Mouse (Mus musculus) hindbrain, embryonic 11.5 days (tissue): Measurements from ENCODE around the gene Mob2. TPM values are rescaled to one million over a fixed set of nuclear protein-coding genes. Genes with fewer than 3 reads are reported as not detected.

Source experiments
- ATAC-seq: fragments of 200-750 bp; cut with Nextera tagmentation; 2 replicates; pipeline ENCODE4 v1.8.0; 2017; ENCODE audit warnings: mild to moderate bottlenecking, moderate TSS enrichment, moderate library complexity; ENCODE audit not compliant: low FRiP score
- DNase-seq: peaks from one replicate; pipeline ENCODE4 v3.0.0-alpha.2; 2015; ENCODE audit warnings: low spot score
- H3K27ac ChIP-seq: fragments of 300-500 bp; sonication (generic); 2 replicates; pipeline ENCODE4 v1.5.1; 2014; ENCODE audit warnings: mild to moderate bottlenecking, low read depth, low read length
- H3K27me3 ChIP-seq: fragments of 300-500 bp; sonication (generic); 2 replicates; pipeline ENCODE4 v1.6.1; 2014; ENCODE audit warnings: mild to moderate bottlenecking, low read length, moderate library complexity, mixed read lengths; ENCODE audit not compliant: control insufficient read depth, insufficient read depth
- H3K36me3 ChIP-seq: fragments of 300-500 bp; sonication (generic); 2 replicates; pipeline ENCODE4 v1.6.1; 2014; ENCODE audit warnings: mild to moderate bottlenecking, low read length, moderate library complexity, mixed read lengths; ENCODE audit not compliant: control insufficient read depth, insufficient read depth
- H3K4me1 ChIP-seq: fragments of 300-500 bp; sonication (generic); replicated peaks from 2 replicates; pipeline ENCODE4 v1.6.1; 2014; ENCODE audit warnings: low read length, mixed read lengths; ENCODE audit not compliant: control insufficient read depth, insufficient read depth
- H3K4me2 ChIP-seq: fragments of 300-500 bp; sonication (generic); replicated peaks from 2 replicates; pipeline ENCODE4 v1.6.1; 2014; ENCODE audit warnings: mild to moderate bottlenecking, low read depth, low read length
- H3K4me3 ChIP-seq: fragments of 300-500 bp; sonication (generic); 2 replicates; pipeline ENCODE4 v1.5.1; 2014; ENCODE audit warnings: low read depth, low read length
- H3K9ac ChIP-seq: fragments of 300-500 bp; sonication (generic); 2 replicates; pipeline ENCODE4 v1.6.1; 2014; ENCODE audit warnings: low read depth, low read length
- H3K9me3 ChIP-seq: fragments of 300-500 bp; sonication (generic); 2 replicates; pipeline ENCODE4 v1.6.1; 2016; ENCODE audit warnings: low read length; ENCODE audit not compliant: control insufficient read depth
- WGBS: fragments of 180-500 bp; shearing (Covaris S2); extraction: QIAGEN DNeasy Blood & Tissue Kit; methylation state at CpG from one replicate; pipeline ENCODE4 v1.1.7; 2014; 5-methylcytosine and 5-hydroxymethylcytosine counted together
- polyA plus RNA-seq: library from polyadenylated mRNA; unstranded; fragments of >200 nt; fragmentation: Nextera tagmentation; extraction: Ambion mirVana; gene quantifications from 2 replicates; pipeline ENCODE4 v1.2.1, GENCODE M21; 2014

Gene Mob2
- polyA plus RNA-seq, 1 experiment from 2014 or later: 53.3 TPM

GRCm38 (mm10) chr7:141979247-141979646 lies 81.6 kb downstream of the Mob2 start:
- Histone ChIP-seq H3K4me3 (no peak overlapping the region), H3K27me3 (no peaks in the 10 kb centered on the region), H3K4me2 (no peak overlapping the region), H3K4me1 (no peaks in the 10 kb centered on the region), H3K27ac (no peak overlapping the region), H3K9ac (no peak overlapping the region), H3K36me3 (no peaks in the 10 kb centered on the region), H3K9me3 (no peaks in the 10 kb centered on the region)
- ATAC-seq (no peak), DNase-seq (no peak)
- 96% methylated on average over 4 of the region's 4 CpGs for WGBS

DNA sequence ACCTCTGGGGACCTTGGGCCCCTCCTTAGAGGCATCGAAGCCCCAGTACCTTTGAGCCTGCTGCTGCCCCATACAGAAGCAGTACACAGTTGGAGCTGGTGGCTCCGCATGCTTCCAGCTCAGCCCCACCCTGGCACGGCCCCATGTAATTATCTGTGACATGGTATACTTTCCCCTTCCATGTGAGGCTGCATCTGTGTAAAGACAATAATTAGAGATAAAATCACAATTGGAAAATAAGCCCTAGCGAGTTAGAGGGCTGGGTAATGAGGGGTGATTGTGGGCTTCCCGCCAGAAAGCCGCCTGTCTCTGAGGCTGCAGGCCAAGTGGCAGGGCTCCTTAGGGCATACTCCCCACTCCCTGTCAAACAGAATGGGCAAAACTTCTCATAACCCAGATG lies 82.9 kb downstream of the Mob2 start:
- no peak overlapping the region for H3K4me3 ChIP-seq
- DNase-seq: no peak
- H3K4me1 ChIP-seq: no peaks in the 10 kb centered on the region
- 86% methylated on average over 6 of the region's 6 CpGs for WGBS
- no peaks in the 10 kb centered on the region for H3K9me3 ChIP-seq
- no peak for ATAC-seq
- no peaks in the 10 kb centered on the region for H3K27me3 ChIP-seq
- no peaks in the 10 kb centered on the region for H3K36me3 ChIP-seq
- H3K9ac ChIP-seq: no peak overlapping the region
- no peak overlapping the region for H3K27ac ChIP-seq
- no peak overlapping the region for H3K4me2 ChIP-seq

GRCm38 (mm10) chr7:141972831-141973619 lies 87.8 kb downstream of the Mob2 start:
- 40% methylated on average over 7 of the region's 7 CpGs for WGBS
- Histone ChIP-seq H3K9me3 (no peaks in the 10 kb centered on the region), H3K9ac (no peak overlapping the region), H3K4me3 (no peak overlapping the region), H3K27ac (no peak overlapping the region), H3K4me2 (no peak overlapping the region), H3K4me1 (peaks cover 8% of the 10 kb centered on the region), H3K36me3 (no peaks in the 10 kb centered on the region), H3K27me3 (no peaks in the 10 kb centered on the region)
- peak; percentile 37; the same call in 1 of the 2 replicates for ATAC-seq
- DNase-seq: peak; percentile 49

DNA sequence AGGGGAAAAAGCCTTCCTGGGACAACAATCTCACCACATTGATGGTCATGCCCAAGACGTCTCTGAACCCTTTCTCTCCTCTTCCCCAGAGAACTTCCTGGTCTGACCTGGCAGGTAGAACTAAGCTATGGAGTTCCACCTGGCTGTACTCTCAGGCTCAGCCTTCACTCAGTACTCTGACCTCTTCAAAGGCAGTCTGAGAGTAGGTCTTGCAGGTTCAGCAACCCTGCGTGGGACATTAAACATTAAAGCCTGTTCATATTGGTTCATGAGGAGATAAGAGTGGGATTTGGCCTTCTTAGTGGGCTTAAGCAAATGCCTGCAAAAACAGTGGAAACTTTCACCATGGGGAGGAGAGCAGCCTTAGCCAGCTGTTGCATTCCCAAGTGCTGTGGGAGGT lies 94.6 kb downstream of the Mob2 start:
- Histone ChIP-seq H3K27me3 (no peaks in the 10 kb centered on the region), H3K4me1 (peaks cover 24% of the 10 kb centered on the region)
- ATAC-seq: no peak

DNA sequence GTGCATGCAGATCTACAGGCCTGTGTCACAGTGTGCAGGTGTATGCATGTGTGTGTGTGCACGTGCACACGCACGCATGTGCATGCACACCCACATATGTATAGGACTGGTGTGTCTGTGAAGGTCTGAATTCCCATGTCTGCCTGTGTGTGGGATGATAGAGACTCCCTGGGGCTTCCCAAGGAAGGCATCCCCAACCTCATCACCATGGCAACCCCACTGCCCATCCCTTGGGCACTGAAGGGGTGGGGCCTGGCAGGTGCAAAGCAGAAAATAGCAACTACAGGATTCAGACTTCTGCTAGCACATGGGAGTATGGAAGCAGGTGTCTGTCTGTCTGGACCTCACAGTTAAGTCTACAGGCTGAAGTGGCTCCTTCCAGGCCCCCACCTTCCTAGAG lies 98.3 kb downstream of the Mob2 start:
- Histone ChIP-seq H3K27ac (no peak overlapping the region), H3K4me1 (peaks cover 20% of the 10 kb centered on the region), H3K4me2 (no peak overlapping the region), H3K9ac (no peak overlapping the region), H3K9me3 (no peaks in the 10 kb centered on the region), H3K27me3 (no peaks in the 10 kb centered on the region), H3K4me3 (no peak overlapping the region), H3K36me3 (no peaks in the 10 kb centered on the region)
- DNase-seq (no peak), ATAC-seq (0 out of 2 replicates have a peak, but pooled peaks have one; percentile 48)
- WGBS: 96% methylated on average over 3 of the region's 3 CpGs

More for the DNA sequence above, 94.6 kb downstream of the Mob2 start:
- no peaks in the 10 kb centered on the region for H3K9me3 ChIP-seq
- no peak overlapping the region for H3K4me2 ChIP-seq
- no peak overlapping the region for H3K9ac ChIP-seq
- no peak overlapping the region for H3K4me3 ChIP-seq
- no peaks in the 10 kb centered on the region for H3K36me3 ChIP-seq
- DNase-seq: no peak
- H3K27ac ChIP-seq: no peak overlapping the region
- 94% methylated on average over 2 of the region's 2 CpGs for WGBS

DNA sequence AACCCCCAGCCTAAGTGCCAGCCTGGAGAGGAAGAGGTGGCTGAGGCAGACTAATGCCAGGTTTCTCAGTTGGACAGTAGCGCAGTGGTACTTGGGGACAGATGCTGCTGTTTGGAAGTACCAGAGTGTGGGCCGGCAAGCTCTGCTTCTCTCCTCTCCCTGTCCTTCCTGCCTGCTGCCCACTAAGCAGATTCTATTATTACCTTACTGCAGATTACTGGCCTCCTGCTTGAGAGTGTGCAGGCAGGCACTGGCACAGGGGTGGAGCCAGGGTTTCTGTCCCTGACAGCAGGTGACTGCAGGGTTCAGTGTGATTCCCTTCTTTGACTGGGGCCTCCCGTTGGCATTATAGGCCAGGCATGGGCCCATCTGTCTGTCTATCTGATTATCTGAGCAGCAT lies 99.4 kb downstream of the Mob2 start:
- H3K4me1 ChIP-seq: peaks cover 20% of the 10 kb centered on the region
- H3K4me3 ChIP-seq: no peak overlapping the region
- no peaks in the 10 kb centered on the region for H3K9me3 ChIP-seq
- no peak overlapping the region for H3K27ac ChIP-seq
- H3K9ac ChIP-seq: no peak overlapping the region
- H3K27me3 ChIP-seq: no peaks in the 10 kb centered on the region
- DNase-seq (no peak), ATAC-seq (no peak)
- WGBS: 74% methylated on average over 3 of the region's 3 CpGs
- H3K4me2 ChIP-seq: no peak overlapping the region
- no peaks in the 10 kb centered on the region for H3K36me3 ChIP-seq

DNA sequence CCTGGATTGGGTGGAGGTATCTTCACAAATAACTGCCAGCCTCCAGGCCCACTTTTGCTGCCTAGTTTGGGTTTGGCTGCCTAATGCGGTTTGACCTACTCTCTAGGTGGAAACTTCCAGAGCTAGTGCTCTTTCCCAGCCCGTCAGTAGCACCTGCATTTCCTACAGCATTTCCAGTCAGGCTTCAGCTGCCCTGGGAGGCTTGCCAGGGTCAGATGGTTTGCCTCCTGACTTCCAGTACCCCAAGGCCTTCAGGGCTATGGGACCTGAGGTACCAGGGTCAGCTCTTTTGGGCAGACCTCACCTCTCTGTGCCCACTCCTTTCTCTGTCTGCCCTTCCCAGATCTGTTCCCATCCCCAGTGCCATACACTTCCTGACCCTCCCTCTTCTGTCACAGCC lies 99.9 kb downstream of the Mob2 start:
- H3K9me3 ChIP-seq: no peaks in the 10 kb centered on the region
- DNase-seq: no peak
- H3K9ac ChIP-seq: no peak overlapping the region
- 88% methylated on average over 2 of the region's 2 CpGs for WGBS
- H3K4me1 ChIP-seq: peaks cover 20% of the 10 kb centered on the region
- ATAC-seq: no peak
- no peak overlapping the region for H3K4me2 ChIP-seq
- H3K36me3 ChIP-seq: no peaks in the 10 kb centered on the region
- H3K27me3 ChIP-seq: no peaks in the 10 kb centered on the region
- no peak overlapping the region for H3K4me3 ChIP-seq
- no peak overlapping the region for H3K27ac ChIP-seq

DNA sequence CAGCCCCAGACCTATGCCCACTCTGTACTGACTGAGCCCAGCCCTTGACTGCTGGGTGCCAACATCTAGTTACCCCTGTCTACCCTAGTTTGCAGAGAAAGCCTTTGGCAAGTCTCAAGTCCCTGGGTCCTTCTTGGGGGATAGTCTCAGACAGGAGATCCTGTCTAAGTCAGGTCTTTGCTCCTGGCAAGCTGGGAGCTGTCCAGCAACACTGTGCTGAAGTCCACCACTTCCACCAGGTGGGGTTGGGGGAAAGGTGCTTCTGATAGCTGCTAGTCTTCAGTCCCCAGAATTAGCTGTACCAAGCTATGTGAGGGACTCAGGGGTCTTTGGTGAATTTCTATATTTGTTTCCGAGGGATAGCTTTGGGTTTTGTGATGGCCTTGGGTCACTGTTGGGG lies 101.7 kb downstream of the Mob2 start:
- Histone ChIP-seq H3K27ac (no peak overlapping the region), H3K9me3 (no peaks in the 10 kb centered on the region), H3K9ac (no peak overlapping the region), H3K4me1 (peaks cover 18% of the 10 kb centered on the region), H3K4me2 (no peak overlapping the region), H3K4me3 (no peak overlapping the region), H3K27me3 (no peaks in the 10 kb centered on the region), H3K36me3 (no peaks in the 10 kb centered on the region)
- WGBS: 79% methylated on average over 1 of the region's 1 CpGs
- DNase-seq (peak; percentile 25), ATAC-seq (no peak)
